Mouse (Mus musculus) heart, embryonic 16.5 days (tissue): ENCODE measurements around the gene Slc22a19. TPM values are rescaled to one million over a fixed set of nuclear protein-coding genes. Genes with fewer than 3 reads are reported as not detected.

ENCODE experiments used
- ATAC-seq: fragments of 200-750 bp; cut with Nextera tagmentation; replicated peaks from 2 replicates; pipeline ENCODE4 v1.8.0; 2017; ENCODE audit warnings: moderate number of reproducible peaks; ENCODE audit not compliant: insufficient read depth, low FRiP score; ENCODE audit errors: extremely low read depth
- H3K27ac ChIP-seq: fragments of 300-500 bp; sonication (generic); 2 replicates; pipeline ENCODE4 v1.5.1; 2014; ENCODE audit warnings: mild to moderate bottlenecking, low read length, control low read depth, moderate library complexity
- H3K27me3 ChIP-seq: fragments of 300-500 bp; sonication (generic); 2 replicates; pipeline ENCODE4 v1.6.1; 2014; ENCODE audit warnings: low read length, mixed read lengths; ENCODE audit not compliant: control insufficient read depth, insufficient read depth
- H3K36me3 ChIP-seq: fragments of 300-500 bp; sonication (generic); 2 replicates; pipeline ENCODE4 v1.6.1; 2014; ENCODE audit not compliant: control insufficient read depth, insufficient read depth
- H3K4me1 ChIP-seq: fragments of 300-500 bp; sonication (generic); 2 replicates; pipeline ENCODE4 v1.6.1; 2014; ENCODE audit warnings: low read length, mixed read lengths; ENCODE audit not compliant: control insufficient read depth, insufficient read depth
- H3K4me2 ChIP-seq: fragments of 300-500 bp; sonication (generic); 2 replicates; pipeline ENCODE4 v1.6.1; 2014; ENCODE audit warnings: low read depth, mild to moderate bottlenecking, control low read depth, low read length
- H3K4me3 ChIP-seq: fragments of 300-500 bp; sonication (generic); 2 replicates; pipeline ENCODE4 v1.5.1; 2014; ENCODE audit warnings: mild to moderate bottlenecking, control low read depth, low read length
- H3K9ac ChIP-seq: fragments of 300-500 bp; sonication (generic); 2 replicates; pipeline ENCODE4 v1.6.1; 2014; ENCODE audit warnings: low read length, control low read depth
- H3K9me3 ChIP-seq: fragments of 300-500 bp; sonication (generic); replicated peaks from 2 replicates; pipeline ENCODE4 v1.6.1; 2016; ENCODE audit warnings: low read length; ENCODE audit not compliant: control insufficient read depth
- polyA plus RNA-seq: library from polyadenylated mRNA; unstranded; fragments of >200 nt; fragmentation: Nextera tagmentation; extraction: Ambion mirVana; gene quantifications from 2 replicates; pipeline ENCODE4 v1.2.1, GENCODE M21; 2015

The Slc22a19 gene
- polyA plus RNA-seq, 1 experiment from 2014 or later, result not detected

GRCm38 (mm10) chr19:7633021-7633420 is 78.1 kb downstream of the Slc22a19 start:
- no peak overlapping the region for H3K4me2 ChIP-seq
- no peak overlapping the region for H3K27ac ChIP-seq
- no peak overlapping the region for H3K4me3 ChIP-seq
- H3K4me1 ChIP-seq, result no peaks in the 10 kb centered on the region
- H3K27me3 ChIP-seq, result no peaks in the 10 kb centered on the region
- no peak overlapping the region for H3K9ac ChIP-seq
- no peak for ATAC-seq
- H3K36me3 ChIP-seq, result no peaks in the 10 kb centered on the region
- no peaks in the 10 kb centered on the region for H3K9me3 ChIP-seq

Other genes starting within 250 kb of the Slc22a19 start
- gene Rtn3, start 228.0 kb downstream of the Slc22a19 start, polyA plus RNA-seq, result 134 and 139 TPM in 2 replicates
- gene Atl3, start 217.3 kb downstream of the Slc22a19 start, polyA plus RNA-seq, result 9.2 and 10.3 TPM in 2 replicates
- gene Pla2g16, start 153.9 kb downstream of the Slc22a19 start, polyA plus RNA-seq, result 51.4 and 53.0 TPM in 2 replicates
- gene Lgals12, start 104.1 kb downstream of the Slc22a19 start, polyA plus RNA-seq, result 0.20 and 0.21 TPM in 2 replicates
- gene Hrasls5, start 98.8 kb downstream of the Slc22a19 start, polyA plus RNA-seq, result not detected in 2 replicates
- not detected in 2 replicates for gene Slc22a26, start 91.4 kb upstream of the Slc22a19 start, polyA plus RNA-seq